In the genomic region with DNA sequence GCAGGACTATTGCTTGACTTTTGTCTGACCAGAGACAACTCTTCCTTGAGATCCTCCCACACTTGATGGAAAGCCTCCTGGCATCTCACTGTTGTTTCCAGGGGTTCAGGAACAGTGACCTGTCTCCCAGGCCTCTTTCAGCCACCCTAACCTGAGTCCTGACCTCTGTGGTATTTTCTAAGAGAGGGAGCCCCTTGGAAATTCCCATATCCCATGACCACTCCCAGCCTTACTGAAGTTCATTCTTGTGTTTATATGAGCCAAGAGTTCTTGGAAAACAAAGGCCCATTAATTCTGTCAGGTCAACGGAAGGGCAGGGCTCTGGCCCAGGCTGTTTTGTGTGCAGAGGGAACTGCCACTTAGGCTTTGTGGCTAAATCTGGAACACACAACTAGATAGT, we compare ENCODE assay signal across 15 mouse cellular contexts. TPM values are rescaled to one million over a fixed set of nuclear protein-coding genes. Genes with fewer than 3 reads are reported as not detected.
DNase-seq lines count a peak whose midpoint lies in the region; ATAC-seq lines count a peak whose summit lies in the region.
"Had no signal": no experiment of that assay in that cellular context is flagged by ENCODE, and none has a peak within 500 bp of the region (broad histone marks: within the 10 kb centered on the region; RNA-seq: fewer than 3 reads in every experiment).

No protein-coding gene starts in this region.

- no peaks in the 10 kb centered on the region for H3K36me3 ChIP-seq in hindbrain, embryonic 10.5 days
- no peaks in the 10 kb centered on the region for H3K36me3 ChIP-seq in hindbrain, embryonic 16.5 days (ENCODE audit: control insufficient read depth, insufficient read depth, low read length)
- H3K36me3 ChIP-seq: embryonic facial prominence, embryonic 13.5 days; heart, embryonic 10.5 days; limb, embryonic 12.5 days; neural tube, embryonic 12.5 days had no signal

- no peak overlapping the region for H3K4me3 ChIP-seq in hindbrain, embryonic 10.5 days
- no peak overlapping the region for H3K4me3 ChIP-seq in hindbrain, embryonic 16.5 days (ENCODE audit: low read length)
- H3K4me3 ChIP-seq: embryonic facial prominence, embryonic 13.5 days; forebrain, embryonic 13.5 days; heart, embryonic 10.5 days; limb, embryonic 12.5 days; neural tube, embryonic 12.5 days had no signal

- WGBS in hindbrain, embryonic 10.5 days, result 58% methylated on average over 1 of the region's 1 CpGs
- 50% methylated on average over 1 of the region's 1 CpGs for WGBS in hindbrain, embryonic 16.5 days

- no peaks in the 10 kb centered on the region; the same call in 1 of the 2 replicates for H3K9me3 ChIP-seq in hindbrain, embryonic 10.5 days
- peaks cover 4% of the 10 kb centered on the region; the same call in 1 of the 2 replicates for H3K9me3 ChIP-seq in hindbrain, embryonic 16.5 days (ENCODE audit: control insufficient read depth, low read length)
- H3K9me3 ChIP-seq: embryonic facial prominence, embryonic 13.5 days; forebrain, embryonic 13.5 days; heart, embryonic 10.5 days; neural tube, embryonic 12.5 days had no signal

- no peak overlapping the region for H3K9ac ChIP-seq in hindbrain, embryonic 16.5 days (ENCODE audit: low read depth, low read length)
- H3K9ac ChIP-seq: embryonic facial prominence, embryonic 13.5 days; forebrain, embryonic 13.5 days; limb, embryonic 12.5 days; neural tube, embryonic 12.5 days had no signal

- ATAC-seq in hindbrain, embryonic 16.5 days, result no peak
- ATAC-seq: forebrain, embryonic 13.5 days; intestine, postnatal 0 days had no signal

- no peak overlapping the region for H3K4me2 ChIP-seq in hindbrain, embryonic 16.5 days (ENCODE audit: low read length)
- H3K4me2 ChIP-seq: embryonic facial prominence, embryonic 13.5 days; forebrain, embryonic 13.5 days; limb, embryonic 12.5 days; neural tube, embryonic 12.5 days had no signal

- peak; percentile 3 for DNase-seq in hindbrain, embryonic 10.5 days (ENCODE audit: low spot score)
- peak; percentile 89 for DNase-seq in R1 (ENCODE audit: low read depth, low spot score)
- peak; percentile 66 for DNase-seq in kidney, adult 9 months
- peak; percentile 25 for DNase-seq in retina, embryonic 14.5 days (ENCODE audit: low spot score)
- DNase-seq in spleen, postnatal 4 days (ENCODE audit: low spot score in 2 of 2), result no peak
- no peak for DNase-seq in right cerebral cortex, postnatal 4 days
- DNase-seq: cerebellum, adult 11 months; midbrain, embryonic 14.5 days had no signal

- peaks cover 5% of the 10 kb centered on the region; the same call in 1 of the 2 replicates for H3K4me1 ChIP-seq in hindbrain, embryonic 10.5 days (replicated peaks)
- no peaks in the 10 kb centered on the region for H3K4me1 ChIP-seq in hindbrain, embryonic 16.5 days (ENCODE audit: control insufficient read depth, insufficient read depth, low read depth, low read length)
- H3K4me1 ChIP-seq: embryonic facial prominence, embryonic 13.5 days; forebrain, embryonic 13.5 days; heart, embryonic 10.5 days; limb, embryonic 12.5 days; neural tube, embryonic 12.5 days had no signal

- H3K27me3 ChIP-seq in hindbrain, embryonic 10.5 days (ENCODE audit: insufficient read depth, poor library complexity, severe bottlenecking), result no peaks in the 10 kb centered on the region
- no peaks in the 10 kb centered on the region for H3K27me3 ChIP-seq in hindbrain, embryonic 16.5 days (replicated peaks; ENCODE audit: control insufficient read depth, insufficient read depth, low read length)
- H3K27me3 ChIP-seq: embryonic facial prominence, embryonic 13.5 days; forebrain, embryonic 13.5 days; limb, embryonic 12.5 days; neural tube, embryonic 12.5 days had no signal

- H3K27ac ChIP-seq in hindbrain, embryonic 10.5 days, result no peak overlapping the region
- H3K27ac ChIP-seq in hindbrain, embryonic 16.5 days (ENCODE audit: low read depth, low read length), result no peak overlapping the region
- H3K27ac ChIP-seq: embryonic facial prominence, embryonic 13.5 days; forebrain, embryonic 13.5 days; heart, embryonic 10.5 days; limb, embryonic 12.5 days; neural tube, embryonic 12.5 days had no signal

RNA-seq across cellular contexts. Expression of a gene that starts 16.1 kb away (rescaled TPM):
- 28.7 and 31.9 TPM in 2 replicates for polyA plus RNA-seq in hindbrain, embryonic 10.5 days (2016; fragmentation: Nextera tagmentation; extraction: Ambion mirVana)
- polyA plus RNA-seq in hindbrain, embryonic 16.5 days (2015; fragmentation: Nextera tagmentation; extraction: Ambion mirVana), result 14.9 and 16.7 TPM in 2 replicates

RNA-seq across cellular contexts. Expression of a gene that starts 22.9 kb away (rescaled TPM):
- 13.8 and 14.4 TPM in 2 replicates for polyA plus RNA-seq in hindbrain, embryonic 10.5 days (2016; fragmentation: Nextera tagmentation; extraction: Ambion mirVana)
- 11.4 TPM in 2 replicates for polyA plus RNA-seq in hindbrain, embryonic 16.5 days (2015; fragmentation: Nextera tagmentation; extraction: Ambion mirVana)

Comparison
In these comparisons a context has a peak if more than half of its experiments do, and no peak if none do; other contexts are left out.
1. DNase-seq: peak in hindbrain, embryonic 10.5 days (single experiment), R1 (single experiment), kidney, adult 9 months (single experiment) and retina, embryonic 14.5 days (single experiment); none in spleen, postnatal 4 days (0 of 2) and right cerebral cortex, postnatal 4 days (single experiment).